Mouse (Mus musculus): ENCODE measurements at regions not wholly inside any gene's neighbourhood (a gene's known extent, or its start where the extent isn't known, plus 50 kb on each side); places are given as distances from the start of the nearest gene placed in this dataset.

DNA sequence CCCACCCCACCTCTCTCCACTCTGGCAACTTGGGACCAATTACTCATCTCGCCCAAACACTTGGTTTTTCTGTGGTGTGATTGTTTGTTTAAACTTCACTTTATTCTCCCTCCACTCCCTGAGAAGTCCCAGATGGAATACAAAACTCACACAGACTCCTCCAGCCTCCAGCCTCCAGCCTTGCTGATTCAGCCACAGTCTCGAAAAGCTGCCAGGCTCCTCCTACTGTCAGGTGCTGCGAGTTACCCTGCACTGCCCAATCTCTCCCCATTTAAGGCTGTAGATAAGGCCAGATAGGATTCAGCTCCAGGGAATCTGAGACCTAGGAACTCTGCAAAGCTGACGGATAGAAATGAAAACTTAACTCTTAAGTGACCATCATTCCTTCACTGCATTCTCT lies 340.7 kb downstream of the Cmpk2 start:
- H3K9ac ChIP-seq (ENCODE audit: insufficient read depth, low read depth) = no peak overlapping the region
- H3K27ac ChIP-seq (ENCODE audit: insufficient read depth, low read depth) = no peak overlapping the region
- no peak overlapping the region for H3K4me3 ChIP-seq (replicated peaks in 1 of 3; ENCODE audit: low read depth in 2 of 3, low read length in 2 of 3, poor library complexity in 1 of 3)
- H3K9me3 ChIP-seq (replicated peaks; ENCODE audit: low read length) = no peaks in the 10 kb centered on the region
- dilution Hi-C loops (cut with MboI; ENCODE audit: extremely low pct_ligation_motif_present, extremely low pct_unique_long_range_greater_than_20kb, low sequenced_read_pairs) = no loop called here
- no peaks in the 10 kb centered on the region for H3K79me2 ChIP-seq (replicated peaks; ENCODE audit: control insufficient read depth, extremely low read depth, insufficient read depth, poor library complexity, severe bottlenecking)
- H3K4me1 ChIP-seq (ENCODE audit: control insufficient read depth in 1 of 2, insufficient read depth in 2 of 2) = peaks cover 0 to 15% of the 10 kb centered on the region in 2 experiments; a peak in 1 of 4 replicates
- in situ Hi-C loops (cut with MboI; ENCODE audit: low pct_ligation_motif_present, low pct_unique_long_range_greater_than_20kb, low sequenced_read_pairs) = no loop called here
- H3K4me2 ChIP-seq (ENCODE audit: insufficient read depth, low read depth, poor library complexity, severe bottlenecking) = no peak overlapping the region
- no peak for TF ChIP-seq BHLHE40 (IDR thresholded peaks at IDR 0.05; ENCODE audit: low read depth, low read length)
- no peak for TF ChIP-seq MAFK (IDR thresholded peaks at IDR 0.05; ENCODE audit: insufficient replicate concordance, low read length)
- TF ChIP-seq POLR2AphosphoS2 (IDR thresholded peaks at IDR 0.05; ENCODE audit: low read depth, low read length) = no peak
- TF ChIP-seq CHD1 (IDR thresholded peaks at IDR 0.05; ENCODE audit: low read depth, low read length) = no peak
- TF ChIP-seq SMC3 (IDR thresholded peaks at IDR 0.05; ENCODE audit: low read depth, low read length) = no peak
- TF ChIP-seq USF2 (conservative IDR thresholded peaks at IDR 0.05; ENCODE audit: low read depth, low read length) = no peak
- TF ChIP-seq UBTF (IDR thresholded peaks at IDR 0.05; ENCODE audit: low read depth, low read length) = no peak
- TF ChIP-seq ELF1 (IDR thresholded peaks at IDR 0.05; ENCODE audit: low read depth, low read length) = no peak
- TF ChIP-seq RAD21 (IDR thresholded peaks at IDR 0.05; ENCODE audit: low read depth, low read length) = no peak
- TF ChIP-seq CTCF (conservative IDR thresholded peaks at IDR 0.05 in 1 of 2, IDR thresholded peaks at IDR 0.05 in 1 of 2; ENCODE audit: low read depth in 2 of 2, low read length in 2 of 2) = no peak
- TF ChIP-seq MAZ (IDR thresholded peaks at IDR 0.05; ENCODE audit: low read depth, low read length) = no peak
- no peak for TF ChIP-seq TBP (conservative IDR thresholded peaks at IDR 0.05; ENCODE audit: low read depth, low read length)
- TF ChIP-seq ZKSCAN1 (IDR thresholded peaks at IDR 0.05; ENCODE audit: borderline replicate concordance, low read depth, low read length) = no peak
- no peak for TF ChIP-seq MAX (IDR thresholded peaks at IDR 0.05; ENCODE audit: low read length)
- TF ChIP-seq PAX5 (IDR thresholded peaks at IDR 0.05; ENCODE audit: low read length) = no peak
- no peak for TF ChIP-seq HCFC1 (IDR thresholded peaks at IDR 0.05; ENCODE audit: low read depth, low read length)
- TF ChIP-seq JUN (IDR thresholded peaks at IDR 0.05; ENCODE audit: insufficient read depth, low read depth, low read length) = no peak
- H3K27me3 ChIP-seq (replicated peaks) = no peaks in the 10 kb centered on the region
- no peak for DNase-seq (ENCODE audit: extremely low read depth)
- no peaks in the 10 kb centered on the region for H3K36me3 ChIP-seq (replicated peaks in 1 of 2; ENCODE audit: control insufficient read depth in 1 of 2, insufficient read depth in 1 of 2, low read length in 1 of 2)

DNA sequence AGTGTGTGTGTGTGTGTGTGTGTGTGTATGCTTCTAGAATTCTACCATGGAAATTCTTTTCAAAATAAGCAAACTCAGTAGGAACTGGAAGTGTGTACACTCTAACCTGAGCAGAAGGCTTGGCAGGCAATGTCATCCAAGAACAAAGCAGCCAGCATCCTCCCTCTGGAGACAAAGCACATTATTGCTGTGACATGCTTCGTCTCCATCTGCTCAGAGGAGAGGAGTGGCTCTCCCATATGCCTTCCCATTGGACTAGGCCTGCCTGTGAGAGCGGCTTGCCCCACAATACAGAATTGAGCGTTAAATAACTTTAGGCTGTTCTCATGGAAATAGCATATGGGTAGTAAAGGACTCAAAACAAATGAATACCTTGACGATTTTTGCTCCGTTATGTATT lies 333.5 kb downstream of the Cmpk2 start:
- no peaks in the 10 kb centered on the region for H3K36me3 ChIP-seq (replicated peaks in 1 of 2; ENCODE audit: control insufficient read depth in 1 of 2, insufficient read depth in 1 of 2, low read length in 1 of 2)
- no peak for TF ChIP-seq MAFK (IDR thresholded peaks at IDR 0.05; ENCODE audit: insufficient replicate concordance, low read length)
- no peak for TF ChIP-seq ZMIZ1 (IDR thresholded peaks at IDR 0.05; ENCODE audit: low read depth, low read length)
- TF ChIP-seq SIN3A (IDR thresholded peaks at IDR 0.05; ENCODE audit: low read length) = no peak
- TF ChIP-seq NELFE (IDR thresholded peaks at IDR 0.05; ENCODE audit: low read depth, low read length) = no peak
- TF ChIP-seq JUN (IDR thresholded peaks at IDR 0.05; ENCODE audit: insufficient read depth, low read depth, low read length) = no peak
- TF ChIP-seq KAT2A (IDR thresholded peaks at IDR 0.05; ENCODE audit: insufficient replicate concordance, low read length) = no peak
- TF ChIP-seq ZNF384 (IDR thresholded peaks at IDR 0.05; ENCODE audit: low read depth, low read length) = no peak
- TF ChIP-seq ZKSCAN1 (IDR thresholded peaks at IDR 0.05; ENCODE audit: borderline replicate concordance, low read depth, low read length) = no peak
- TF ChIP-seq MAZ (IDR thresholded peaks at IDR 0.05; ENCODE audit: low read depth, low read length) = no peak
- in situ Hi-C loops (cut with MboI; ENCODE audit: low pct_ligation_motif_present, low pct_unique_long_range_greater_than_20kb, low sequenced_read_pairs) = no loop called here
- peaks cover 0 to 8% of the 10 kb centered on the region in 2 experiments; a peak in 1 of 4 replicates for H3K4me1 ChIP-seq (ENCODE audit: control insufficient read depth in 1 of 2, insufficient read depth in 2 of 2)
- H3K79me2 ChIP-seq (replicated peaks; ENCODE audit: control insufficient read depth, extremely low read depth, insufficient read depth, poor library complexity, severe bottlenecking) = no peaks in the 10 kb centered on the region
- H3K27me3 ChIP-seq (replicated peaks) = no peaks in the 10 kb centered on the region
- H3K4me3 ChIP-seq (replicated peaks in 1 of 3; ENCODE audit: low read depth in 2 of 3, low read length in 2 of 3, poor library complexity in 1 of 3) = no peak overlapping the region
- dilution Hi-C loops (cut with MboI; ENCODE audit: extremely low pct_ligation_motif_present, extremely low pct_unique_long_range_greater_than_20kb, low sequenced_read_pairs) = no loop called here
- no peak overlapping the region for H3K4me2 ChIP-seq (ENCODE audit: insufficient read depth, low read depth, poor library complexity, severe bottlenecking)
- DNase-seq (ENCODE audit: extremely low read depth) = no peak
- H3K9me3 ChIP-seq (replicated peaks; ENCODE audit: low read length) = no peaks in the 10 kb centered on the region
- no peak overlapping the region for H3K27ac ChIP-seq (ENCODE audit: insufficient read depth, low read depth)
- H3K9ac ChIP-seq (ENCODE audit: insufficient read depth, low read depth) = no peak overlapping the region
